Mouse (Mus musculus): ENCODE measurements around the gene Map3k9. TPM values are rescaled to one million over a fixed set of nuclear protein-coding genes. Genes with fewer than 3 reads are reported as not detected.

The Map3k9 gene
- polyA plus RNA-seq, 1 experiment from 2014 or later: 12.4 TPM

DNA sequence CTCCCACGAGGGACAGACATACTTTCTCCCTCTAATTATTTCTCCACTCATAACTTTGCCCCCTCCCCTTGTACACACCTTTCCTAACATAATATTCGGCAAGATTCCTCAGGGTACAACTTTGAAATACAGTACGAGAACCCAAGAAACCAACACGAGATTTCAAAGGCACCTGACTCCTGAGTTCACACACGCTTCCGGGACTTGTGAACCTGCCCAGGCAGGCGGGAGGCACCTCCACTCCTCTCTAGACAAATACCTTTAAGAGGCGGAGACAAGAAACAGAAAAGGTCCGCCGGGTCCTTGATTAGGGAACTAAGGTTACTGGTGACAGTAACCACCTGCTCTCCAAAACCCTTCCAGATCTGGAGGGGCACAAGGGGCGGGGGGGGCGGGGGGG is 1.1 kb downstream of the Map3k9 start:
- Histone ChIP-seq H3K36me3 (ENCODE audit: control insufficient read depth, insufficient read depth, low read length) (0 out of 2 replicates have a peak, but pooled peaks cover 6% of the 10 kb centered on the region), H3K4me3 (replicated peaks; ENCODE audit: low read depth, low read length) (peak overlapping the region; percentile 89), H3K9ac (replicated peaks; ENCODE audit: low read length) (peak overlapping the region; percentile 88), H3K27ac (replicated peaks; ENCODE audit: low read depth, low read length) (no peak overlapping the region), H3K27me3 (ENCODE audit: control insufficient read depth, insufficient read depth, low read length) (no peaks in the 10 kb centered on the region), H3K9me3 (ENCODE audit: control insufficient read depth, low read length) (no peaks in the 10 kb centered on the region), H3K4me1 (ENCODE audit: control insufficient read depth, insufficient read depth, low read length) (peaks cover 26% of the 10 kb centered on the region), H3K4me2 (ENCODE audit: low read length) (peak overlapping the region; percentile 62)
- ATAC-seq (ENCODE audit: low FRiP score, low TSS enrichment) (no peak), DNase-seq (peak; percentile 60)
- 7% methylated on average over 12 of the region's 12 CpGs for WGBS

- DNase-seq (peak; percentile 18), ATAC-seq (ENCODE audit: low FRiP score, low TSS enrichment) (no peak)
- no peak overlapping the region for H3K9ac ChIP-seq (replicated peaks; ENCODE audit: low read length)
- no peaks in the 10 kb centered on the region for H3K9me3 ChIP-seq (ENCODE audit: control insufficient read depth, low read length)
- H3K36me3 ChIP-seq (ENCODE audit: control insufficient read depth, insufficient read depth, low read length): peaks cover 19% of the 10 kb centered on the region
- H3K4me3 ChIP-seq (replicated peaks; ENCODE audit: low read depth, low read length): no peak overlapping the region
- no peak overlapping the region for H3K27ac ChIP-seq (replicated peaks; ENCODE audit: low read depth, low read length)
- no peak overlapping the region for H3K4me2 ChIP-seq (ENCODE audit: low read length)
- H3K27me3 ChIP-seq (ENCODE audit: control insufficient read depth, insufficient read depth, low read length): no peaks in the 10 kb centered on the region
- WGBS: 60% methylated on average over 3 of the region's 3 CpGs
- peaks cover 19% of the 10 kb centered on the region for H3K4me1 ChIP-seq (ENCODE audit: control insufficient read depth, insufficient read depth, low read length)
Observed at GRCm38 (mm10) chr12:81776191-81776590, 4.8 kb downstream of the Map3k9 start.

GRCm38 (mm10) chr12:81775641-81776040 is 5.3 kb downstream of the Map3k9 start:
- no peak for DNase-seq
- H3K36me3 ChIP-seq (ENCODE audit: control insufficient read depth, insufficient read depth, low read length): peaks cover 19% of the 10 kb centered on the region
- no peak overlapping the region for H3K4me2 ChIP-seq (ENCODE audit: low read length)
- H3K4me1 ChIP-seq (ENCODE audit: control insufficient read depth, insufficient read depth, low read length): peaks cover 19% of the 10 kb centered on the region
- no peaks in the 10 kb centered on the region for H3K9me3 ChIP-seq (ENCODE audit: control insufficient read depth, low read length)
- ATAC-seq (ENCODE audit: low FRiP score, low TSS enrichment): no peak
- 81% methylated on average over 2 of the region's 2 CpGs for WGBS
- no peaks in the 10 kb centered on the region for H3K27me3 ChIP-seq (ENCODE audit: control insufficient read depth, insufficient read depth, low read length)
- no peak overlapping the region for H3K27ac ChIP-seq (replicated peaks; ENCODE audit: low read depth, low read length)
- H3K9ac ChIP-seq (replicated peaks; ENCODE audit: low read length): no peak overlapping the region
- H3K4me3 ChIP-seq (replicated peaks; ENCODE audit: low read depth, low read length): no peak overlapping the region

GRCm38 (mm10) chr12:81774186-81774585 is 6.8 kb downstream of the Map3k9 start:
- Histone ChIP-seq H3K4me2 (ENCODE audit: low read length) (no peak overlapping the region), H3K4me1 (ENCODE audit: control insufficient read depth, insufficient read depth, low read length) (peaks cover 13% of the 10 kb centered on the region), H3K27me3 (ENCODE audit: control insufficient read depth, insufficient read depth, low read length) (no peaks in the 10 kb centered on the region), H3K9me3 (ENCODE audit: control insufficient read depth, low read length) (no peaks in the 10 kb centered on the region), H3K27ac (replicated peaks; ENCODE audit: low read depth, low read length) (no peak overlapping the region), H3K9ac (replicated peaks; ENCODE audit: low read length) (no peak overlapping the region), H3K4me3 (replicated peaks; ENCODE audit: low read depth, low read length) (no peak overlapping the region), H3K36me3 (ENCODE audit: control insufficient read depth, insufficient read depth, low read length) (peaks cover 20% of the 10 kb centered on the region)
- ATAC-seq (ENCODE audit: low FRiP score, low TSS enrichment) (no peak), DNase-seq (no peak)
- 90% methylated on average over 4 of the region's 4 CpGs for WGBS

- no peak overlapping the region for H3K4me3 ChIP-seq (replicated peaks; ENCODE audit: low read depth, low read length)
- H3K27ac ChIP-seq (replicated peaks; ENCODE audit: low read depth, low read length): no peak overlapping the region
- no peak overlapping the region for H3K9ac ChIP-seq (replicated peaks; ENCODE audit: low read length)
- H3K4me2 ChIP-seq (ENCODE audit: low read length): no peak overlapping the region
- DNase-seq (no peak), ATAC-seq (ENCODE audit: low FRiP score, low TSS enrichment) (no peak)
- H3K9me3 ChIP-seq (ENCODE audit: control insufficient read depth, low read length): no peaks in the 10 kb centered on the region
- H3K36me3 ChIP-seq (ENCODE audit: control insufficient read depth, insufficient read depth, low read length): peaks cover 25% of the 10 kb centered on the region
- H3K4me1 ChIP-seq (ENCODE audit: control insufficient read depth, insufficient read depth, low read length): no peaks in the 10 kb centered on the region
- H3K27me3 ChIP-seq (ENCODE audit: control insufficient read depth, insufficient read depth, low read length): no peaks in the 10 kb centered on the region
- WGBS: 89% methylated on average over 4 of the region's 4 CpGs
Observed at GRCm38 (mm10) chr12:81769458-81769857, 11.5 kb downstream of the Map3k9 start.

- DNase-seq (no peak), ATAC-seq (ENCODE audit: low FRiP score, low TSS enrichment) (no peak)
- no peak overlapping the region for H3K9ac ChIP-seq (replicated peaks; ENCODE audit: low read length)
- H3K27me3 ChIP-seq (ENCODE audit: control insufficient read depth, insufficient read depth, low read length): no peaks in the 10 kb centered on the region
- 86% methylated on average over 6 of the region's 6 CpGs for WGBS
- no peak overlapping the region for H3K27ac ChIP-seq (replicated peaks; ENCODE audit: low read depth, low read length)
- H3K9me3 ChIP-seq (ENCODE audit: control insufficient read depth, low read length): no peaks in the 10 kb centered on the region
- H3K36me3 ChIP-seq (ENCODE audit: control insufficient read depth, insufficient read depth, low read length): peaks cover 13% of the 10 kb centered on the region; the same call in 1 of the 2 replicates
- H3K4me2 ChIP-seq (ENCODE audit: low read length): no peak overlapping the region
- no peak overlapping the region for H3K4me3 ChIP-seq (replicated peaks; ENCODE audit: low read depth, low read length)
- H3K4me1 ChIP-seq (ENCODE audit: control insufficient read depth, insufficient read depth, low read length): no peaks in the 10 kb centered on the region
Observed at GRCm38 (mm10) chr12:81765386-81765785, 15.6 kb downstream of the Map3k9 start.

DNA sequence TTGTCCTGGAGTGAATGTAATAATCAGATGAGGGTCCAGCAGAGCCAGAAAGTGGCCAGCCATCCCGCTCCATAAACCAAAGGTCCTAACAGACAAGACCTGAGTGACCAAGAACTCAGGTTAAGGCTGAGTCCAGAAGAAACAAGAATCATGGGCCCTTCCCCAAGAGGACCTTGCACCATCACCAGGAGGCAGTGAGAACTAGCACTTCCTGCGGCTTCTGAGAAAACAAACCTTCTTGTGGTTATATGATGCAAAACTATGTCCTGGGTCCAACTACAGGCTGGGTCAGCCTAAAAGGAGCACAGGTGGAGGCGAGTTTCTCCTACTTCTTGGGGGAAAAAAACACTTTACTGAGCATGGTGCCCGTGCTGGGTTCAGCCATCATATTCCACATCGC is 16.6 kb downstream of the Map3k9 start:
- WGBS: 89% methylated on average over 5 of the region's 5 CpGs
- Histone ChIP-seq H3K27me3 (ENCODE audit: control insufficient read depth, insufficient read depth, low read length) (no peaks in the 10 kb centered on the region), H3K9ac (replicated peaks; ENCODE audit: low read length) (no peak overlapping the region), H3K36me3 (ENCODE audit: control insufficient read depth, insufficient read depth, low read length) (peaks cover 13% of the 10 kb centered on the region; the same call in 1 of the 2 replicates), H3K9me3 (ENCODE audit: control insufficient read depth, low read length) (no peaks in the 10 kb centered on the region), H3K4me2 (ENCODE audit: low read length) (no peak overlapping the region), H3K4me3 (replicated peaks; ENCODE audit: low read depth, low read length) (no peak overlapping the region), H3K27ac (replicated peaks; ENCODE audit: low read depth, low read length) (no peak overlapping the region), H3K4me1 (ENCODE audit: control insufficient read depth, insufficient read depth, low read length) (no peaks in the 10 kb centered on the region)
- DNase-seq: no peak
- no peak for ATAC-seq (ENCODE audit: low FRiP score, low TSS enrichment)

DNA sequence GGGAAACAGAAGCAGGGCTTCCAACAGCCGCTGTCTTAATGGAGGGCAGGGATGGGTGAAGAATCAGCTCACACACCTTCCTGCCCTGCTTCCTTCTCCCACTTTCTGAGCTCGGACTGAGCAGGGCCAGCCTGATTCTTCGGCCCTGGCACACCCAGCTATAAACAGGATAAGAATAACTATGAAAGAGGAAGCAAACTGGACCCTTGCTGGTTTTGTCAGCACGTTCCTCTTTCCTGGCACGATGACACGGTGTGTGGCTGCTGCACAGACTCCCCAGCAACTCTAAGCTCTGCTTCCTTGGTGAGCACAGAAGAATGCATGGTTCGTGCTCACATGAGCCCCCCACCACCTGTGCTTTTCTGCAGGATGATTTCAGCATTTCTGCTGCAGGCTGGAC is 26.3 kb downstream of the Map3k9 start:
- no peaks in the 10 kb centered on the region for H3K9me3 ChIP-seq (ENCODE audit: control insufficient read depth, low read length)
- 59% methylated on average over 7 of the region's 7 CpGs for WGBS
- ATAC-seq (ENCODE audit: low FRiP score, low TSS enrichment) (no peak), DNase-seq (peak; percentile 7)
- no peaks in the 10 kb centered on the region for H3K27me3 ChIP-seq (ENCODE audit: control insufficient read depth, insufficient read depth, low read length)
- 0 out of 2 replicates have a peak, but pooled peaks cover 4% of the 10 kb centered on the region for H3K4me1 ChIP-seq (ENCODE audit: control insufficient read depth, insufficient read depth, low read length)
- H3K4me2 ChIP-seq (ENCODE audit: low read length): no peak overlapping the region
- no peaks in the 10 kb centered on the region for H3K36me3 ChIP-seq (ENCODE audit: control insufficient read depth, insufficient read depth, low read length)
- H3K9ac ChIP-seq (replicated peaks; ENCODE audit: low read length): no peak overlapping the region
- no peak overlapping the region for H3K4me3 ChIP-seq (replicated peaks; ENCODE audit: low read depth, low read length)
- H3K27ac ChIP-seq (replicated peaks; ENCODE audit: low read depth, low read length): no peak overlapping the region

DNA sequence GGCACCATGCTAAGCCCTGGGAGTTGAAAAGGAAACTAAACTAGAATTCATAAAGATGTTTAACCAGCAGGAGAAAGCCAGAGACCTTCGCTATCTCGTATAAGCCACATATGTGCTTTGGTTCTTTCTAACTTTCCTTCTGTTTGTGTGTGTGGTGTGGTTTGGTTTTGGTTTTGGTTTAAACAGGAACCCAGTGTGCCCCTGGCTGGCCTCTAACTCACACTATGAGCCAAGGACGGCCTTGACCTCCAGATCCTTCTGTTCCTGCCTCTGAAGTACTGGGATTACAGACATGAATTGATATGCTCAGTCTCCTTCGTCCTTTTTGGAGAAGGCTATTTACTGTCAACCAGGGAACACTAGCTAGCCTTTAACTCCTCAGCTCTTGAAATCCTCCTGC is 29.9 kb downstream of the Map3k9 start:
- Histone ChIP-seq H3K9ac (replicated peaks; ENCODE audit: low read length) (no peak overlapping the region), H3K9me3 (ENCODE audit: control insufficient read depth, low read length) (no peaks in the 10 kb centered on the region), H3K27ac (replicated peaks; ENCODE audit: low read depth, low read length) (no peak overlapping the region), H3K4me2 (ENCODE audit: low read length) (no peak overlapping the region), H3K36me3 (ENCODE audit: control insufficient read depth, insufficient read depth, low read length) (no peaks in the 10 kb centered on the region), H3K27me3 (ENCODE audit: control insufficient read depth, insufficient read depth, low read length) (no peaks in the 10 kb centered on the region), H3K4me3 (replicated peaks; ENCODE audit: low read depth, low read length) (no peak overlapping the region), H3K4me1 (ENCODE audit: control insufficient read depth, insufficient read depth, low read length) (0 out of 2 replicates have a peak, but pooled peaks cover 4% of the 10 kb centered on the region)
- DNase-seq (no peak), ATAC-seq (ENCODE audit: low FRiP score, low TSS enrichment) (no peak)
- WGBS: 74% methylated on average over 4 of the region's 4 CpGs
